Mouse (Mus musculus) thymus, postnatal 36 days (tissue): Measurements from ENCODE around the gene Pld4.

Source experiments
- DNase-seq, 2 experiments: peaks; one replicate each; pipeline ENCODE4 v3.0.0; 2022; ENCODE audit warnings: mixed read lengths in 2 of 2

Pld4 gene

GRCm38 (mm10) chr12:112768166-112768565 lies 7.7 kb downstream of the Pld4 start:
- DNase-seq, result peak in 1 of 2 experiments; percentile 0

GRCm38 (mm10) chr12:112769031-112769430 lies 8.6 kb downstream of the Pld4 start:
- DNase-seq, result peak in 1 of 2 experiments; percentile 0

GRCm38 (mm10) chr12:112769751-112770150 lies 9.3 kb downstream of the Pld4 start:
- no peak for DNase-seq

GRCm38 (mm10) chr12:112770396-112770795 lies 9.9 kb downstream of the Pld4 start:
- peak in 1 of 2 experiments; percentile 1 for DNase-seq

GRCm38 (mm10) chr12:112772306-112772705 lies 11.9 kb downstream of the Pld4 start:
- peak in 1 of 2 experiments; percentile 0 for DNase-seq

GRCm38 (mm10) chr12:112773366-112773765 lies 12.9 kb downstream of the Pld4 start:
- DNase-seq, result peak in 1 of 2 experiments; percentile 0

GRCm38 (mm10) chr12:112774026-112774425 lies 13.6 kb downstream of the Pld4 start:
- DNase-seq, result no peak

- no peak for DNase-seq
These were observed 14.0 kb downstream of the Pld4 start for GRCm38 (mm10) chr12:112774481-112774880.

- DNase-seq, result no peak
These were observed 30.6 kb downstream of the Pld4 start for GRCm38 (mm10) chr12:112791026-112791425.

- no peak for DNase-seq
These were observed 33.3 kb downstream of the Pld4 start for GRCm38 (mm10) chr12:112793601-112794355.

- DNase-seq, result no peak
These were observed 33.9 kb downstream of the Pld4 start for GRCm38 (mm10) chr12:112794356-112794816.

GRCm38 (mm10) chr12:112794998-112795397 lies 34.5 kb downstream of the Pld4 start:
- DNase-seq, result no peak

- no peak for DNase-seq
These were observed 35.1 kb downstream of the Pld4 start for GRCm38 (mm10) chr12:112795466-112796104.

GRCm38 (mm10) chr12:112796551-112797510 lies 36.4 kb downstream of the Pld4 start:
- DNase-seq, result no peak

- no peak for DNase-seq
These were observed 37.3 kb downstream of the Pld4 start for GRCm38 (mm10) chr12:112797672-112798331.

GRCm38 (mm10) chr12:112798332-112798681 lies 37.9 kb downstream of the Pld4 start:
- no peak for DNase-seq

GRCm38 (mm10) chr12:112798716-112799115 lies 38.3 kb downstream of the Pld4 start:
- no peak for DNase-seq

- no peak for DNase-seq
These were observed 38.9 kb downstream of the Pld4 start for GRCm38 (mm10) chr12:112799237-112799970.

GRCm38 (mm10) chr12:112800476-112800875 lies 40.0 kb downstream of the Pld4 start:
- DNase-seq, result peak; percentile 82 to 85

GRCm38 (mm10) chr12:112801864-112802846 lies 41.7 kb downstream of the Pld4 start, which contains the start of gene Ahnak2:
Ahnak2 (minus strand) TSS chr12:112802657.
- DNase-seq, result peak in 1 of 2 experiments; percentile 14
